Mouse (Mus musculus) intestine, embryonic 15.5 days (tissue): ENCODE data around the gene Psmf1. TPM values are rescaled to one million over a fixed set of nuclear protein-coding genes. Genes with fewer than 3 reads are reported as not detected.

Source experiments
- ATAC-seq: fragments of 200-750 bp; cut with Nextera tagmentation; 2 replicates; pipeline ENCODE4 v1.8.0; 2017; ENCODE audit warnings: moderate TSS enrichment, moderate library complexity
- H3K27ac ChIP-seq: fragments of 300-500 bp; sonication (generic); 2 replicates; pipeline ENCODE4 v1.5.1; 2015; ENCODE audit warnings: mild to moderate bottlenecking, inconsistent platforms
- H3K27me3 ChIP-seq: fragments of 300-500 bp; sonication (generic); replicated peaks from 2 replicates; pipeline ENCODE4 v1.6.1; 2015; ENCODE audit warnings: inconsistent platforms
- H3K36me3 ChIP-seq: fragments of 300-500 bp; sonication (generic); 2 replicates; pipeline ENCODE4 v1.6.1; 2015; ENCODE audit warnings: inconsistent platforms
- H3K4me1 ChIP-seq: fragments of 300-500 bp; sonication (generic); replicated peaks from 2 replicates; pipeline ENCODE4 v1.6.1; 2015; ENCODE audit warnings: inconsistent platforms
- H3K4me2 ChIP-seq: fragments of 300-500 bp; sonication (generic); replicated peaks from 2 replicates; pipeline ENCODE4 v1.6.1; 2015; ENCODE audit warnings: mild to moderate bottlenecking, inconsistent platforms
- H3K4me3 ChIP-seq: fragments of 300-500 bp; sonication (generic); replicated peaks from 2 replicates; pipeline ENCODE4 v1.5.1; 2015; ENCODE audit warnings: inconsistent platforms
- H3K9ac ChIP-seq: fragments of 300-500 bp; sonication (generic); 2 replicates; pipeline ENCODE4 v1.6.1; 2015; ENCODE audit warnings: inconsistent platforms
- H3K9me3 ChIP-seq: fragments of 300-500 bp; sonication (generic); 2 replicates; pipeline ENCODE4 v1.6.1; 2016; ENCODE audit warnings: inconsistent platforms
- WGBS: fragments of 180-500 bp; shearing (Covaris S2); methylation state at CpG from one replicate; pipeline ENCODE4 v1.1.7; 2015; 5-methylcytosine and 5-hydroxymethylcytosine counted together
- polyA plus RNA-seq: library from polyadenylated mRNA; unstranded; fragments of >200 nt; fragmentation: Nextera tagmentation; extraction: Ambion mirVana; gene quantifications from 2 replicates; pipeline ENCODE4 v1.2.1, GENCODE M21; 2015

Gene Psmf1
- polyA plus RNA-seq, 1 experiment from 2014 or later, result 42.2 TPM

DNA sequence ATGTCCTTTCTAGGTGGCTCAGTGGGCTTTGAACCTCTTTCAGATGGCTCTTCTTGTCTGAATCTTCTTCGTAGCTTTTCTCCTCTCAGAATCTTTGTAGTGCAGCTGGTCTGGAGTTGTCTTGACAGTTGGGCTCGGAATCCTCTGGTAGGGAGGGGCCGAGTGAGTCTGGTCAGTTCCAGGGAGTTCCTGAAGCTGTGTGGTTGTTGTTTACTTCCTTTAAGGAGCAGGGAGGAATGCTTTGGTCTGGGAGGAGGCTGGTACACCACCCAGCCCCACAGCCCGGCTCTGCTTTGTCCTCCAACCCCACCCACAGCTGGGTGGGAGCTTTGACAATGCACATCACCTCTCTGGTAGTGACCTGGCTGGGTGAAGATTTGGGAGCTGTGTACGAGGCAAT lies 7.3 kb upstream of the Psmf1 start:
- Histone ChIP-seq H3K27me3 (no peaks in the 10 kb centered on the region), H3K27ac (no peak overlapping the region), H3K4me3 (no peak overlapping the region), H3K4me1 (no peaks in the 10 kb centered on the region), H3K9me3 (no peaks in the 10 kb centered on the region), H3K4me2 (no peak overlapping the region), H3K9ac (no peak overlapping the region), H3K36me3 (no peaks in the 10 kb centered on the region)
- WGBS, result 78% methylated on average over 5 of the region's 5 CpGs
- no peak for ATAC-seq

DNA sequence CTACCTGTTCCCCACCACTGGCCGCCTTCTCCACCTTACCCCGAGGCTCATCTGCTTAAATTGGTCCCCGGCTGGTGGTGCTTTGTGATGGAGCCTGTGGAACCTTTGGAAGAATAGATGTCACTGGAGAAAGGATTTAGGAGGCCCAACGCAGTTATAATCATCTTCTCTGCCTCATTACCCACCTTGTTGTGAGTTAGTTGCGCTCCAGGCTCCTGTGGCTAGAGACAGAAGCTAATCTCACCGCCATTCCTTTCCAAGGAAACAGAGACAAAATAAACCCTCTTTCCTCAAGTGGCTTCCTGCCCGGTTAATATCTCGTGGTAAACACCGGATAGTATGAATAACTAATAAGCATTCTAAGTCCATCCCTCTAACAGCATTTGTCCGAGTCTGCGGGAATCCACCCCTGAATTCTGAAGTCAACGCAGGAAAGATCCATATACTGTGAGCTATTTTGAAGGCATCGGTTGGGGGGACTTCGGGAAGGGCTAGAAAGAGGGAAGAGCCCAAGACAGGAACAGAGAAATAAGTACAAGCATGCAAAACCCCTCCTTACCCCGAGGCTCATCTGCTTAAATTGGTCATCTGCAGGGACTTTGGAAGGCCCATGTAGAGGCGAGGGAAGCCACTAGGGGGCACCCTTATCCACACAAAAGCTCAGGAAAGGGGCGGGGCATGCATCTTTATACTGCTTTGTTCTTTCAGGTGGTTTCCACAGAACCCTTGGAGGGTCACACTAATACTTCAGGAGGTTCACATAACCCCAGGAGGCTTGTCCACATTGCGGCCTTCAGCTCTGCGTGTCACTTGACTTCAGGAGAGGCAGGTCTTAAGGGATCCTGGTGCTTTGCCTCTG lies 4.1 kb upstream of the Psmf1 start:
- Histone ChIP-seq H3K9me3 (no peaks in the 10 kb centered on the region), H3K27me3 (no peaks in the 10 kb centered on the region), H3K4me1 (no peaks in the 10 kb centered on the region), H3K9ac (no peak overlapping the region), H3K4me3 (no peak overlapping the region), H3K4me2 (no peak overlapping the region), H3K27ac (no peak overlapping the region), H3K36me3 (no peaks in the 10 kb centered on the region)
- 38% methylated on average over 19 of the region's 19 CpGs for WGBS
- peak; percentile 63 for ATAC-seq

DNA sequence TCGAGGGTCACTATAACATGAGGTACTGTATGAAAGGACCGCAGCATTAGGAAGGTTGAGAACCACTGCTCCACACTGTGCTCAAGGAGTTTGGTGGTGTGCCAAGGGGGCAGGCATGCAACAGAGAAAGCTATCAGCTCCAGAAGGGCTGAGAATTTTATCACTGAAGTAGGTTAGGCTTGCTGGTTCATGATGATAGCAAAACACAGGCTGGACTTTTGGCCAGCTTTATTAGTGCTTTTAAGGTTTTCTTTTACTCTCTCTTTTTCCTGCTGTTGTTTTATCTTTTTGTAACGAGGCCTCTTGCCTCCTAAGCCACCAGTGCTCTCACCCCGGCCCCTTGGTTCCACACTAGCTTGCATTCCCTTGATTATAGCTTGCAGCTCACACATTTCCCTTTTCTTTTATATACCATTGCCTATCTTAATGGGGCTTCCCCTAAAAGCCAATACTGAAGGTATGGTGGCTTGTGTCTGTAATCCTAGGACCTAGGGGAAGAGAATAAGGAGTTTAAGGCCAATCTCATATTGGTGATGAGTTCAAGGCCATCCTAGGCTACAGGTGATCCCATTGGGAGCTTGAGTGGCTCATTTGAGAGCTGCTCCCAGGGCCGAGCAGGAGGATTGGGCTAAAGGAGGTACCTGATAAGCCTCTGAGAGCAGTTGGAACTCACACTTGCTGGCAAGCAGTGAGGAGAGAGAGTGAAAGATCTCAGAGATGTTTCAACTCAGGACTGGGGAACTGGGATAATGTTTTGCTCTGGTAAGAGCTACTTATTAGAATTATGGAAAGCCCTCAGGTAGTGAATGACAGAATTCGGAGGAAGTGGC lies 921 bp downstream of the Psmf1 start:
- ATAC-seq, result no peak
- H3K4me3 ChIP-seq, result no peak overlapping the region

DNA sequence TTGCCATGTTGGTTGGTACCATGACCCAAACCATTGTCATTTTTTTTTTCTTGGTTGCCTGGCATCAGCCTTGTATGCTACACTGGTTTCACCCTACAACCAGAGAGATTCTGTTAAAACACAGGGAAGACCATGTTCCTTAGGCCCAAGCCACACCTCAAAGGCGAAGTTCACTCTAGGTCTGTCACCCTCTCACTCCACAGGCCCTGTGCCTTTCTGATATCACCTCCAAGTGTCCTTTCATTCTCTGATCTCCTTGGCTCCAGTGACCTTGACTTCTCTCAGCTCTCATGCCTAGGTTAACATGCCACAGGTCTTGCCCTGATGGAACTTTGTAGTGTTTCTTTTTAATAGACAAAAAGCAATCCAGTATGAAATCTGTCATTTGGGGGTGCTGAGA lies 1.9 kb downstream of the Psmf1 start:
- no peak overlapping the region for H3K4me3 ChIP-seq
- H3K36me3 ChIP-seq, result no peaks in the 10 kb centered on the region
- no peak overlapping the region for H3K4me2 ChIP-seq
- H3K9me3 ChIP-seq, result no peaks in the 10 kb centered on the region
- no peak overlapping the region for H3K9ac ChIP-seq
- WGBS, result 97% methylated on average over 1 of the region's 1 CpGs
- ATAC-seq, result no peak
- H3K27me3 ChIP-seq, result no peaks in the 10 kb centered on the region
- H3K27ac ChIP-seq, result no peak overlapping the region
- peaks cover 7% of the 10 kb centered on the region for H3K4me1 ChIP-seq

More for the DNA sequence above, 921 bp downstream of the Psmf1 start:
- H3K4me1 ChIP-seq, result peaks cover 7% of the 10 kb centered on the region
- H3K4me2 ChIP-seq, result no peak overlapping the region
- H3K27me3 ChIP-seq, result no peaks in the 10 kb centered on the region
- H3K36me3 ChIP-seq, result no peaks in the 10 kb centered on the region
- no peak overlapping the region for H3K9ac ChIP-seq
- WGBS, result 64% methylated on average over 6 of the region's 6 CpGs
- no peak overlapping the region for H3K27ac ChIP-seq
- no peaks in the 10 kb centered on the region for H3K9me3 ChIP-seq

DNA sequence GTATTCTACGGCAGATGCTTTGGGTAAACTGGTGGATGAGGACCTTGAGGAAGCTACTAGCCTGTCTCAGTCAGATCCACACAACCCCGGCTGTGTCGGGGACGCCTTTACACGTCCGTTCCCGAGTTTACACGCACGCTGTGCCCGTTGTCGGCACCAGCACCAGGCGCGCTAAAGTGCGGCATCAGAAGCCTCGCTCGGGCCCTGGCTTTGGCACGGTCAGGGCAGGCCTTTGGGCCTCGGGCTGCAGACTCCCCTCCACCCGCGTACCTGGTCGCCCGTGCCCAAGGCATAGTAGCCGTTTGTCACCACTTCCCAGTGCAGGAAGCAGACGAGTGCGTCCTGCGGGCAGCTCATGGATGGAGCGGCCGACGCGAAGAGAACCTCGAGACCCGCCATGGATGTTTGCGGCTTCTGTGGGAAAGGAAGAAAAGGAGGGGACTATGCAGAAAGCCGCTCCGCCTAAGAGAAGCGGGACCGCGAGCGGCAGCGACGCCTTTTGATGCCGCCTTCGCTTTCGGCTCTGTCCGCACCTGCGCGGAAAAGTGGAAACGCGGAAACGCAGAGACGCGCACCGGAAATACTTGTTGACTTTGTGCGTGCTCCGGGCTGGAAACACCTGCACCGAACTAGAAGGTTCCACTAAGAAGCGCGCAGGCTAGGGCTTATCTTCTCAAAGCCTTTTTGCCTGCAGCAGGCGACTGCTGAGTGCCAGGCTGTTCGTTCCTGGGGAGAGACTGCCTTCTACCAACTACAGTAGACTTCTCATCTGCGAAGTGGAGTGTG lies 3.1 kb downstream of the Psmf1 start:
- peak overlapping the region; percentile 75 for H3K4me2 ChIP-seq
- ATAC-seq, result peak; percentile 96
- no peaks in the 10 kb centered on the region for H3K36me3 ChIP-seq
- H3K4me3 ChIP-seq, result peak overlapping the region; percentile 86
- H3K4me1 ChIP-seq, result peaks cover 7% of the 10 kb centered on the region
- H3K27ac ChIP-seq, result peak overlapping the region; percentile 61
- WGBS, result under 1% methylated on average over 61 of the region's 61 CpGs
- no peaks in the 10 kb centered on the region for H3K27me3 ChIP-seq
- H3K9ac ChIP-seq, result peak overlapping the region; percentile 86
- H3K9me3 ChIP-seq, result no peaks in the 10 kb centered on the region

DNA sequence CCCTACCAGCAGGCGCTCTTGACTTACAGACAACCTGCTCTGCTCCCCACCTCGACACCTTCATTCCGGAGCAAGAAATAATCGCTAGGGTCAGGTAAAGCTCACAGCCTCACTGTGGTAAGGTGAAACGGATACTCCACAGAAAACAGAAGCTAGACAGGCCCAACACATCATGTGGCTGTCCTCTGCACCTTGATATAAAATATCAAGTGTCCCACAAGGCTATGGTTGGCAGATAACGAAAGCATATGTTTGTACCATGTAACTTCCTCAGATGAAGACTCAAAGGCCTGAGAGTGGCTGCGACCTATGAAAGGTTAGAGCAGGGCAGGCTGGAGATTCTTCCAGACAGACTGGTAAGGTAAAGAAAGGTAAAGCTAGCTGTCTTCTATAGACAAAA lies 4.5 kb downstream of the Psmf1 start:
- H3K27ac ChIP-seq, result no peak overlapping the region
- H3K4me2 ChIP-seq, result peak overlapping the region; percentile 75
- H3K9me3 ChIP-seq, result no peaks in the 10 kb centered on the region
- H3K36me3 ChIP-seq, result no peaks in the 10 kb centered on the region
- H3K4me1 ChIP-seq, result peaks cover 7% of the 10 kb centered on the region
- no peak overlapping the region for H3K9ac ChIP-seq
- no peak overlapping the region for H3K4me3 ChIP-seq
- 86% methylated on average over 7 of the region's 7 CpGs for WGBS
- no peaks in the 10 kb centered on the region for H3K27me3 ChIP-seq
- no peak for ATAC-seq

DNA sequence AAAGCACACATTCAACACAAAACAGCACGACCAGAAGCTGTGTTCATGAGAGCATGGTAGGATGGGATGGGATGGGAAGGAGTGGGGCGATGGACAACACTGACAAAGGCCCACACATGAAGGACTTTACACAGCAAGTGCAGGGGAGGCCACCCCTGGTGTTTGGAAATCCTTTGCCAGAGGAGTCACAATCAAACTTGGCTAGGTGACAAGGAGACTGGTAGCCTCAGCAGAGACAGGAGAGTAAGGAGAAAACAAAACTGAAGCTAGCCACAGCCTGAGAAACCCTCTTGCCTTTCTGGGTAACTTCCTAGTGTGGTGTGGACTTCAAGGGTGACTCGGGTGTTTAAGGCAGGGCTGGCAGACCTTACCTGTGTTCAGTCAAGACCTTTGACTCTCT lies 4.9 kb downstream of the Psmf1 start:
- 91% methylated on average over 3 of the region's 3 CpGs for WGBS
- no peak for ATAC-seq
- Histone ChIP-seq H3K9me3 (no peaks in the 10 kb centered on the region), H3K36me3 (peaks cover 4% of the 10 kb centered on the region; the same call in 1 of the 2 replicates), H3K9ac (no peak overlapping the region), H3K4me1 (peaks cover 7% of the 10 kb centered on the region), H3K4me3 (no peak overlapping the region), H3K27ac (no peak overlapping the region), H3K27me3 (no peaks in the 10 kb centered on the region), H3K4me2 (peak overlapping the region; percentile 75; the same call in 1 of the 2 replicates)

DNA sequence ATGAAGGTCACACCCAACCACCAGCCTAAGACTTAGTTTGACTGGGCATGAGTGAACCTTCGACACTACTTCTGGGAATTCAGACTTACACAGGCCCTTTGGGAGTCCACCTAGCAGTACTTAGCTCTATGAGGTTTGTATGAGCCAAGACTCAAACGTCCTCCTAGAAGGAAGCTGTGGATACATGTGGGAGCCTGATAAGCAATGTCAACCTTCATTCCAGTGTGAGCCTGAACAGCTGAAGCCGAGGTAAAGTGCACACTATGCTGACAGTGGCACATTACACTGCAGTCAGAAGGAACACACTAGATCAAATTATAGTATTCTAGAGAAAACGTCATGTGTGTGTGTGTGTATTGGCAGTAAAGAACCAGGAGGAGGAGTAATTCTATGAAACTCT lies 5.5 kb downstream of the Psmf1 start:
- no peak for ATAC-seq
- H3K36me3 ChIP-seq, result peaks cover 9% of the 10 kb centered on the region; the same call in 1 of the 2 replicates
- no peak overlapping the region for H3K4me3 ChIP-seq
- peaks cover 7% of the 10 kb centered on the region for H3K4me1 ChIP-seq
- no peaks in the 10 kb centered on the region for H3K27me3 ChIP-seq
- no peak overlapping the region for H3K27ac ChIP-seq
- WGBS, result 83% methylated on average over 4 of the region's 4 CpGs
- no peak overlapping the region for H3K9ac ChIP-seq
- no peaks in the 10 kb centered on the region for H3K9me3 ChIP-seq
- H3K4me2 ChIP-seq, result no peak overlapping the region

DNA sequence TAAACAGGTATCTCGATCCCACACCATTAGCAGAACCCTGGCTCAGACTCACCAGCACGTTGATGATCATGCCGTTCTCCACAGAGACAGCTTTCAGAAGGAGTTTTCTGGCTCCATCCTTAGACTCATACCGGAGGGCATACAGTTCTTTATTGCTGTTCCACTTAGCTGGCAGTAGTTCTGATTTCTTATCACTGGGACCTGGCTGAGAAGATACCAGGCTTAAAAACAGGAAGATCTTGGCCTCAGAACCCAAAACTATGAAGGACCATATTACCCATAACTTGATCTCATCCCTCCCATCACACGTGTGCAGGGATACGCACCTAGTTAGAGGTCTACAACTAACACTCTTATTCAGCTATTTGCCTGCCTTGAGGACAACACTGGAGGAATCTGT lies 8.6 kb downstream of the Psmf1 start:
- Histone ChIP-seq H3K27ac (no peak overlapping the region), H3K4me1 (peaks cover 5% of the 10 kb centered on the region), H3K27me3 (no peaks in the 10 kb centered on the region), H3K4me2 (no peak overlapping the region), H3K9me3 (no peaks in the 10 kb centered on the region), H3K9ac (no peak overlapping the region), H3K4me3 (no peak overlapping the region), H3K36me3 (peaks cover 9% of the 10 kb centered on the region; the same call in 1 of the 2 replicates)
- WGBS, result 93% methylated on average over 6 of the region's 6 CpGs
- no peak for ATAC-seq

DNA sequence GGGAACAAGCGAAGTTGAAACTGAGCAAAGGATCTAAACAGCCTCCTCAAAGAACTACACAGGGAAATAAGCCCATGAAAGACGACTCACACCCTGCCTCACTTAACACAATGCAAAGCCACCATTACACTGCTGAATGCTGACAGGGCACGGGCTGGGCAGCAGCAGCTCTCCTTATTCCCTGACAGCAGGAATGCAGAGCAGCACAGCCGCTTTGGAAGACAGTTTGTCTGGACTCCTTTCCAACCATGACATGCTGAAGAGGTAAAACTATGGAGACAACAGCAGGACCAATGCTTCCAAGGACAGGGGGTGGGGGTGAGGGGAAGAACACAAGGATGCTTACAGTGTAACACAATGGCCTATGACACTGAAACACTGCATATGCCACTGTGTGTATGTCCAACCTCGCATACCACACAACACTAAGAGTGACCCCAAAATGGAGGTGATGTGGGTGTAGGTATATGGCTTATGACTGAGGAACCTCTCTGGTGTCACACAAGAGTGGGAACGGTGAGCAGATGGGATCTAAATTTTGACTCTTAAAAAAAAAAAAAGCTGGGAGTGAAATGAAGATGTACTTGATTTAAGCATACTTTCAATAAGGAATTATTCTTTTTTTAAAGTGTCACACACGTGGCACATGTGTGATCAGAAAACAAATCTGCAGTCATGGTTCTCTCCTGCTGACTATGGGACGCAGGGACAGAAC lies 10.7 kb downstream of the Psmf1 start:
- Histone ChIP-seq H3K36me3 (peaks cover 21% of the 10 kb centered on the region), H3K27me3 (no peaks in the 10 kb centered on the region), H3K4me1 (no peaks in the 10 kb centered on the region), H3K4me2 (no peak overlapping the region), H3K9ac (no peak overlapping the region), H3K27ac (no peak overlapping the region), H3K4me3 (no peak overlapping the region), H3K9me3 (no peaks in the 10 kb centered on the region)
- 87% methylated on average over 8 of the region's 8 CpGs for WGBS
- ATAC-seq, result no peak

DNA sequence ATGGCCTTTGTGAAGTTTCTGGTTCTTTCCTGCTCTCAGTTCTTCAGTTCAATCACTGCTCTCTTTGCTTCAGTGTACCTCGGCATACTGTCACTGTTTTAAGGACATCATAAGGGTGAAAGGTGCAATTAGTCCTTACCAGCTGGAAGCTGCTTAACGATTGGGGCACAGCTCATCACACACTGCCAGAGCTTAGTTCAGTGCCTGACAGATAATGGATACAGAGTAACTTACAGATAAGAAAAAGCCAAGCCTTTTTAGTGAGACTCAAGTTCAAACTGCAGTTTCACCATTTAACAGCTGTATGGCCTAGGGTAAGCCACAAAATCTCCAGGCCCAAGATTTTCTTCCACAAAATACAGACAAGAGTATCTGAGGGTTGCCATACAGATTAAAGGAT lies 19.9 kb downstream of the Psmf1 start:
- no peak overlapping the region for H3K4me2 ChIP-seq
- no peak overlapping the region for H3K4me3 ChIP-seq
- no peaks in the 10 kb centered on the region for H3K27me3 ChIP-seq
- ATAC-seq, result no peak
- H3K36me3 ChIP-seq, result peaks cover 22% of the 10 kb centered on the region
- H3K9me3 ChIP-seq, result no peaks in the 10 kb centered on the region
- no peak overlapping the region for H3K27ac ChIP-seq
- H3K4me1 ChIP-seq, result no peaks in the 10 kb centered on the region
- WGBS, result 90% methylated on average over 2 of the region's 2 CpGs
- H3K9ac ChIP-seq, result no peak overlapping the region
